Mouse (Mus musculus) stomach, postnatal 0 days (tissue): ENCODE data around the gene Rif1.

ENCODE experiments used
- CTCF ChIP-seq: IDR thresholded peaks from 2 replicates; pipeline ENCODE4 v1.5.1; 2016; ENCODE audit warnings: antibody characterized with exemption, low read depth, mild to moderate bottlenecking, moderate library complexity
- EP300 ChIP-seq: optimal IDR thresholded peaks from 2 replicates; pipeline ENCODE3; 2016; ENCODE audit warnings: antibody characterized with exemption

GRCm38 (mm10) chr2:52027061-52027460 is 45.6 kb upstream of the Rif1 start:
- no peak for TF ChIP-seq CTCF
- no peak for TF ChIP-seq EP300
